Mouse (Mus musculus): ENCODE results near the gene Fgfr2. TPM values are rescaled to one million over a fixed set of nuclear protein-coding genes. Genes with fewer than 3 reads are reported as not detected.

Gene Fgfr2
- polyA plus RNA-seq, 1 experiment from 2014 or later = not detected

GRCm38 (mm10) chr7:132230961-132231360 lies 892.2 kb downstream of the Fgfr2 start:
- H3K27ac ChIP-seq = no peak overlapping the region
- WGBS (ENCODE audit: missing documents) = 95% methylated on average over 3 of the region's 3 CpGs
- H3K79me2 ChIP-seq (ENCODE audit: inconsistent target) = no peaks in the 10 kb centered on the region
- no peaks in the 10 kb centered on the region for H3K36me3 ChIP-seq (ENCODE audit: inconsistent target)
- H3K4me3 ChIP-seq (ENCODE audit: inconsistent target) = no peak overlapping the region

- Histone ChIP-seq H3K36me3 (ENCODE audit: inconsistent target) (no peaks in the 10 kb centered on the region), H3K79me2 (ENCODE audit: inconsistent target) (no peaks in the 10 kb centered on the region), H3K4me3 (ENCODE audit: inconsistent target) (no peak overlapping the region), H3K27ac (no peak overlapping the region)
- WGBS (ENCODE audit: missing documents) = 82% methylated on average over 8 of the region's 8 CpGs
Observed at GRCm38 (mm10) chr7:132227075-132227640, 896.0 kb downstream of the Fgfr2 start.

DNA sequence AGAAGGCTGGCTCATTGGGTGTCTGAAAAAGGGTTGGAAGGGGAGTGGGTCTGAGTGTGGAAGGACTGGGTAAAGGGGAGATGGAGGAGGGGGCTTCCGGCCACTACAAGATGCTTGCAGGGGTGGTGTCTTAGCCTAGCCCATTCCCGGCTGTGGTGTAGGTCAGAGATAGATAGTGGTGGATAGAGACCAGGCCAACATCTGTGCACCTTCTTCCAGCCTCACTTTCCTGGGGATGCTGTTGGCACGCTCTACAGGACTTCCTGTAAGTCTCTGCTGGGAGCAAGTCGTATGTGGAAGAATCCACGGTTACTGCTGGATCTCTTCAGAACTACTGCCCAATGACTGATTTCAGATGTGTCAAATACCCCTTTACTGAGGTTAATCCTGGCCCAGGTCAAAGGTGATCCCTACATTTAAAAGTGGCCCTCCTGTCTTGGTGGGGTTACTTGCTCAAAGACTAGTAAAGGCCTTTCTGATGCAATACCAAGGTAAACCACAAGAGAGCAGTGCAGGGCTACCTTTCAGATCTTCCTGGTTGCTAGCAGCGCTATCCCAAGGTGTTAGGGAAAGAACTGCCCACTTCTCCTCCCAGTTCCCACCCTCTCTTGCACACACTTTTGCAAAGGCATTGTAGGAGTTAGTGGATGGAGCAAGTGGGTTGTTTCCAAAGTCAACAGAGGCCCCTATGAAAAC lies 896.6 kb downstream of the Fgfr2 start:
- Histone ChIP-seq H3K4me3 (ENCODE audit: inconsistent target) (no peak overlapping the region), H3K36me3 (ENCODE audit: inconsistent target) (no peaks in the 10 kb centered on the region), H3K27ac (no peak overlapping the region), H3K79me2 (ENCODE audit: inconsistent target) (no peaks in the 10 kb centered on the region)
- 76% methylated on average over 6 of the region's 6 CpGs for WGBS (ENCODE audit: missing documents)

- H3K79me2 ChIP-seq (ENCODE audit: inconsistent target) = no peaks in the 10 kb centered on the region
- WGBS (ENCODE audit: missing documents) = 57% methylated on average over 10 of the region's 10 CpGs
- H3K4me3 ChIP-seq (ENCODE audit: inconsistent target) = no peak overlapping the region
- no peak overlapping the region for H3K27ac ChIP-seq
- H3K36me3 ChIP-seq (ENCODE audit: inconsistent target) = no peaks in the 10 kb centered on the region
Observed at GRCm38 (mm10) chr7:132223452-132224141, 899.6 kb downstream of the Fgfr2 start.

- H3K36me3 ChIP-seq (ENCODE audit: inconsistent target) = no peaks in the 10 kb centered on the region
- H3K79me2 ChIP-seq (ENCODE audit: inconsistent target) = no peaks in the 10 kb centered on the region
- WGBS (ENCODE audit: missing documents) = 80% methylated on average over 10 of the region's 10 CpGs
- no peak overlapping the region for H3K4me3 ChIP-seq (ENCODE audit: inconsistent target)
- no peak overlapping the region for H3K27ac ChIP-seq
Observed at GRCm38 (mm10) chr7:132214031-132214430, 909.1 kb downstream of the Fgfr2 start.

- Histone ChIP-seq H3K36me3 (ENCODE audit: inconsistent target) (no peaks in the 10 kb centered on the region), H3K79me2 (ENCODE audit: inconsistent target) (no peaks in the 10 kb centered on the region), H3K4me3 (ENCODE audit: inconsistent target) (no peak overlapping the region), H3K27ac (no peak overlapping the region)
- 21% methylated on average over 8 of the region's 8 CpGs for WGBS (ENCODE audit: missing documents)
Observed at GRCm38 (mm10) chr7:132213460-132213859, 909.7 kb downstream of the Fgfr2 start.

DNA sequence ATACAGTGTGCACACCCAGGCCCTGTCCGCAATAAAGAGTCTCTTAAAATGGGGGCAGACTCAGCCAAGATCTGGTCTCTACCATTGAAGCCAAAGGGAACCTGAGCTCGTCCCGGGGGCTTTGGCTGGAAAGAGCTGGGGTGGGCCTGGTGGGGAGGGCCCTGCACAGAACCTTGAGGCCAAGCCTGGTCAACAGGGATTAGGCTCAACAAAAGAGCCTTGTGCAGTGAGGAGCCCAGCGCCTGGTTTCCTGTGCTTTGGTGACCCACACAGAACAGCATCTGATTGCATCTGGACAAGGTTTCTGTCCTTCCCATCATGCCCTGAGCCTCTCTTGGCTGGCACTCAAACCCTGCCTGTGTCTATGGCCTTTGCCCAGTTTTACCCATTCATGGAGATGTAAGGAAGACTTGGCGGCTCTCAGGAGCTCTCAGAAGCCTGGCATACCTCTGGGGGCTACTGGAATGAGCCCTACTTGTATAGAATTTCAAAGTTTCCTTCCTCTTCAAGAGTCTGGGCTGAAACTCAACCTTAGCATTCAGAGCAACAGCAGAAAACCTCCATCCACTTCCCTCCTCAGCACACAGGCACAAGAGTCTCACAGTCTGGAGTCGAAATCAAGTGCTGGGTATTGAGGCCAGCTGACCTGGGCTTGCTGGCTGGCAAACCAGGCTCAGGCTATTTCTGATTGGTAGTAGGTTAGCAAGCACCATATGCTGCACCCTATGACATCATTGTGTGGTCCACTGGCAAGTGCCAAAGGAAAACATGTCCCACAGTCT lies 911.0 kb downstream of the Fgfr2 start:
- Histone ChIP-seq H3K79me2 (ENCODE audit: inconsistent target) (no peaks in the 10 kb centered on the region), H3K4me3 (ENCODE audit: inconsistent target) (no peak overlapping the region), H3K27ac (no peak overlapping the region), H3K36me3 (ENCODE audit: inconsistent target) (no peaks in the 10 kb centered on the region)
- 81% methylated on average over 6 of the region's 6 CpGs for WGBS (ENCODE audit: missing documents)

DNA sequence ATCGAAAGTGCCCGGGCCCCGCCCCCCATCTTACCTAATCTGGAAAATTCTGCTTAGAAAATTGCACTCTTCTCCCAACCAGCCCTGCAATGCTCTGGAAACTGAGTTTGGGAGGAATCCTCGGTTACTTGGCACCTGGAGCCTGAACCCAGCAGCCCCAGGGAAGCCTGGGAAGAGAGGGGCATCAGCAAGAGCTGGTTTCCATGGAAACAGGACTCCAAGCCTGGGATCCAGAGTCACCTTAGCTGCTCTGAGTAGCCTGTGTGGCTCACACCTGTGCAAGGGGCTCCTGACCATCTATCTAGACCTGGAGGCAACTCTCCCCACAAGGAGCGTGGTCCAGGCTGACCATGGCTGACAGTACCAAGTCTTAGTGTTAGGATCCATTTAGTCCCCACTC lies 912.5 kb downstream of the Fgfr2 start:
- no peaks in the 10 kb centered on the region for H3K79me2 ChIP-seq (ENCODE audit: inconsistent target)
- H3K4me3 ChIP-seq (ENCODE audit: inconsistent target) = no peak overlapping the region
- no peak overlapping the region for H3K27ac ChIP-seq
- H3K36me3 ChIP-seq (ENCODE audit: inconsistent target) = no peaks in the 10 kb centered on the region
- 87% methylated on average over 5 of the region's 5 CpGs for WGBS (ENCODE audit: missing documents)

GRCm38 (mm10) chr7:132208946-132209651 lies 914.1 kb downstream of the Fgfr2 start:
- no peak overlapping the region for H3K27ac ChIP-seq

DNA sequence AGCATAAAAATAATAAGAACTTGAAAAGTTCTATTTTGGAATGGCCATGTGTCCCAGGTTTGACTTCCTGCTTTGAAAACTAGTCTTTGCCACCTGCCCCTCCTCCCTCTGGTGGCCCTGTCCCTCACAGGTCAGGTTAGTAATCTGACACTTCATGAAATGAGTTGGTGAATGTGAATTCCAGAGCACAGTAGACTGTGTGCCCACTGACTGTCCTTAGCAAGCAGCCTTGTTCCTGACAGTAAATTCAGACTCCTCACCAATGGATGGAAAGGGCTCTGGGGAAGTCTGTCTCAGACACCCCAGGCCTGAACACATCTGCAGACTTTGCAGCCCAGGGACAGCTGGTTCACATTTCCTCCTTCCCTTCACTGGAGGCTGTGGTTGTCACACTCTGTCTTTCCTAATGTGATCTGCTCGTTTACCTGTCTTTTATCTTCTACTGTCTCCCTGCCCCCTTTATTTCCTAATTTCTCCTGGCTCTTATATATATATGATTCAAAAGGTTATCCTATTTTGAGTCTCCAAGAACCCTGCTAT lies 919.0 kb downstream of the Fgfr2 start:
- no peak overlapping the region for H3K27ac ChIP-seq
- no peaks in the 10 kb centered on the region for H3K79me2 ChIP-seq (ENCODE audit: inconsistent target)
- 21% methylated on average over 1 of the region's 1 CpGs for WGBS (ENCODE audit: missing documents)
- H3K4me3 ChIP-seq (ENCODE audit: inconsistent target) = no peak overlapping the region
- no peaks in the 10 kb centered on the region for H3K36me3 ChIP-seq (ENCODE audit: inconsistent target)

More at GRCm38 (mm10) chr7:132208946-132209651, 914.1 kb downstream of the Fgfr2 start:
- Histone ChIP-seq H3K36me3 (ENCODE audit: inconsistent target) (no peaks in the 10 kb centered on the region), H3K4me3 (ENCODE audit: inconsistent target) (no peak overlapping the region), H3K79me2 (ENCODE audit: inconsistent target) (no peaks in the 10 kb centered on the region)
- 85% methylated on average over 9 of the region's 9 CpGs for WGBS (ENCODE audit: missing documents)

DNA sequence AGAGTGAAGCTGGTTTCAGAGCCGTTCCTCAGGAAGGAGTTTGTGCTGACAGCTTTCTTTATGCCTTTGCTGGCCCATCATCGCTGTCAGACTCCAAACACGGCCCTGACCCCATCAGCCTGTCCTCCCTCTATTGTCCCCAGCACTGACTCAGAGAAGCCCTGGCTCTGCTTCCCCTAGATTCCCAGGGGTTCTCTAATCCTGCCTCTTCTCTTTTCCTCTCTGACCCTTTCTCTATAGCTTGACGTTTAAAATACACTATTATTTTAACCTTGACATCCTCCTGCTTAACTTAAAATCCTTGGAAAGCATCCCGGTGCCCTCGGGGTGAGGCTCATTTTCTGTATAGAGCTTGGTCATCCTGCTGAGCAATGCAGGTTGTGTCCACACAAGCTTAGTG lies 923.5 kb downstream of the Fgfr2 start:
- H3K27ac ChIP-seq = no peak overlapping the region
- no peaks in the 10 kb centered on the region for H3K36me3 ChIP-seq (ENCODE audit: inconsistent target)
- WGBS (ENCODE audit: missing documents) = 61% methylated on average over 6 of the region's 6 CpGs
- no peak overlapping the region for H3K4me3 ChIP-seq (ENCODE audit: inconsistent target)
- no peaks in the 10 kb centered on the region for H3K79me2 ChIP-seq (ENCODE audit: inconsistent target)

- Histone ChIP-seq H3K79me2 (ENCODE audit: inconsistent target) (no peaks in the 10 kb centered on the region), H3K27ac (no peak overlapping the region), H3K4me3 (ENCODE audit: inconsistent target) (no peak overlapping the region), H3K36me3 (ENCODE audit: inconsistent target) (no peaks in the 10 kb centered on the region)
- 80% methylated on average over 1 of the region's 1 CpGs for WGBS (ENCODE audit: missing documents)
Observed at GRCm38 (mm10) chr7:132198806-132199205, 924.3 kb downstream of the Fgfr2 start.

GRCm38 (mm10) chr7:132197817-132198475 lies 925.2 kb downstream of the Fgfr2 start:
- no peak overlapping the region for H3K4me3 ChIP-seq (ENCODE audit: inconsistent target)
- no peaks in the 10 kb centered on the region for H3K79me2 ChIP-seq (ENCODE audit: inconsistent target)
- H3K36me3 ChIP-seq (ENCODE audit: inconsistent target) = no peaks in the 10 kb centered on the region
- H3K27ac ChIP-seq = no peak overlapping the region
- 46% methylated on average over 5 of the region's 7 CpGs for WGBS (ENCODE audit: missing documents)

Data from macrophage (primary cell).